Mouse (Mus musculus) cerebellum, adult 11-12 months (tissue): ENCODE results near the gene Clec2g.
"Not testable (repeated sequence)": the region's sequence is repeated elsewhere in the genome, so short reads cannot be mapped to it uniquely, and the experiment has no call there.

Experiments
- DNase-seq: peaks from one replicate; pipeline ENCODE4 v3.0.0; 2022

Clec2g gene

GRCm38 (mm10) chr6:128934081-128934480 is at the start of gene Clec2g:
Gene Clec2g (plus strand): TSS chr6:128934381.
- DNase-seq = not testable (repeated sequence)

- not testable (repeated sequence) for DNase-seq
These were observed 46.9 kb upstream of the Clec2g start, which contains the start of gene Clec2i for GRCm38 (mm10) chr6:128887091-128887790. Gene Clec2i (plus strand): TSS chr6:128887588.

- no peak for DNase-seq
These were observed 45.3 kb upstream of the Clec2g start for GRCm38 (mm10) chr6:128888834-128889233.

GRCm38 (mm10) chr6:128890948-128891355 is 43.2 kb upstream of the Clec2g start, which contains the start of gene BC035044:
Gene BC035044 (minus strand): TSS chr6:128891126.
- DNase-seq = no peak

- DNase-seq = no peak
These were observed 38.7 kb upstream of the Clec2g start for GRCm38 (mm10) chr6:128895404-128896001.

GRCm38 (mm10) chr6:128900044-128900443 is 34.1 kb upstream of the Clec2g start:
- no peak for DNase-seq

- not testable (repeated sequence) for DNase-seq
These were observed 33.2 kb upstream of the Clec2g start for GRCm38 (mm10) chr6:128900796-128901552.

GRCm38 (mm10) chr6:128913598-128914254 is 20.5 kb upstream of the Clec2g start:
- no peak for DNase-seq

- DNase-seq = no peak
These were observed 16.9 kb upstream of the Clec2g start for GRCm38 (mm10) chr6:128917322-128917721.

- DNase-seq = no peak
These were observed 1.1 kb upstream of the Clec2g start for GRCm38 (mm10) chr6:128933050-128933449.

- not testable (repeated sequence) for DNase-seq
These were observed 1.9 kb downstream of the Clec2g start for GRCm38 (mm10) chr6:128935889-128936665.

GRCm38 (mm10) chr6:128941646-128942421 is 7.7 kb downstream of the Clec2g start:
- no peak for DNase-seq

GRCm38 (mm10) chr6:128945564-128945963 is 11.4 kb downstream of the Clec2g start:
- DNase-seq = no peak

GRCm38 (mm10) chr6:128961110-128961509 is 26.9 kb downstream of the Clec2g start:
- no peak for DNase-seq

GRCm38 (mm10) chr6:128962108-128962507 is 27.9 kb downstream of the Clec2g start:
- DNase-seq = not testable (repeated sequence)

GRCm38 (mm10) chr6:128964519-128964918 is 30.3 kb downstream of the Clec2g start:
- DNase-seq = no peak

- no peak for DNase-seq
These were observed 34.3 kb downstream of the Clec2g start for GRCm38 (mm10) chr6:128968463-128968862.

GRCm38 (mm10) chr6:128969741-128970140 is 35.6 kb downstream of the Clec2g start:
- DNase-seq = no peak

- DNase-seq = not testable (repeated sequence)
These were observed 36.6 kb downstream of the Clec2g start for GRCm38 (mm10) chr6:128970508-128971393.

- DNase-seq = no peak
These were observed 37.3 kb downstream of the Clec2g start for GRCm38 (mm10) chr6:128971394-128972039.
